ENCODE assay signal across 27 mouse cellular contexts in the genomic region with DNA sequence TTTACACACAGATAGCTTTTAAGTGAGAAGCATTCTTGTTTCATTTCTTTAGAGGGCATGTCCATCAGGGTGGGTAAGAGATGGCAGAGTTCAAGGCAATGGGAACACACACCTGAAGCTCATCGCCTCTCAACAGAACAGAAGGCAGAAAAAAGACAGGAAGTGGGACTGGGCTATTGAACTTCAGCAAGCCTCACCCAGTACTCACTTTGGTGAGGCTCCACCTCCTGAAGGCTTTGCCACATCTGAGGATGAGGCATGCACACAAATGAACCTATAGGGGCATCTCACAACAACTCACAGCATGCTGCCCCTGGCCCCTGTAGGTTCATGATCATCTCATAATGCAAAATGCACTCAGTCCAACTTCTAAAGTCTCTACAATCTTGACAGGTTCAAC. TPM values are rescaled to one million over a fixed set of nuclear protein-coding genes. Genes with fewer than 3 reads are reported as not detected.
DNase-seq lines count a peak whose midpoint lies in the region; ATAC-seq and TF ChIP-seq lines count a peak whose summit lies in the region.
"Had no signal": no experiment of that assay in that cellular context is flagged by ENCODE, and none has a peak within 500 bp of the region (broad histone marks: within the 10 kb centered on the region; RNA-seq: fewer than 3 reads in every experiment).

No protein-coding gene starts in this region.

- H3K9ac ChIP-seq in heart, embryonic 12.5 days: no peak overlapping the region
- no peak overlapping the region for H3K9ac ChIP-seq in hindbrain, postnatal 0 days (replicated peaks; ENCODE audit: low read length)
- H3K9ac ChIP-seq: forebrain, embryonic 13.5 days; hindbrain, embryonic 13.5 days; limb, embryonic 15.5 days; liver, embryonic 13.5 days; neural tube, embryonic 15.5 days had no signal

- no peaks in the 10 kb centered on the region for H3K36me3 ChIP-seq in heart, embryonic 12.5 days
- H3K36me3 ChIP-seq in thymus, adult 2 months (ENCODE audit: control insufficient read depth, insufficient read depth, low read length): no peaks in the 10 kb centered on the region
- H3K36me3 ChIP-seq in hindbrain, postnatal 0 days (ENCODE audit: insufficient read depth, low read length): no peaks in the 10 kb centered on the region
- H3K36me3 ChIP-seq: hindbrain, embryonic 13.5 days; limb, embryonic 10.5 days; limb, embryonic 15.5 days; liver, embryonic 13.5 days; neural tube, embryonic 15.5 days had no signal

- peaks cover 32% of the 10 kb centered on the region for H3K27me3 ChIP-seq in heart, embryonic 12.5 days (replicated peaks)
- no peaks in the 10 kb centered on the region for H3K27me3 ChIP-seq in thymus, adult 2 months (ENCODE audit: control insufficient read depth, insufficient read depth, low read length)
- H3K27me3 ChIP-seq in hindbrain, postnatal 0 days (ENCODE audit: insufficient read depth, low read length): no peaks in the 10 kb centered on the region
- H3K27me3 ChIP-seq in cerebellum, adult 2 months (ENCODE audit: control insufficient read depth, insufficient read depth, low read length): no peaks in the 10 kb centered on the region
- H3K27me3 ChIP-seq: forebrain, embryonic 13.5 days; hindbrain, embryonic 13.5 days; limb, embryonic 15.5 days; liver, embryonic 13.5 days; neural tube, embryonic 15.5 days had no signal

- no peak overlapping the region for H3K4me2 ChIP-seq in heart, embryonic 12.5 days
- no peak overlapping the region for H3K4me2 ChIP-seq in hindbrain, postnatal 0 days (ENCODE audit: low read depth, low read length)
- H3K4me2 ChIP-seq: forebrain, embryonic 13.5 days; heart, embryonic 11.5 days; hindbrain, embryonic 13.5 days; limb, embryonic 15.5 days; liver, embryonic 13.5 days; neural tube, embryonic 15.5 days had no signal

- WGBS in heart, embryonic 12.5 days: 89% methylated on average over 1 of the region's 1 CpGs
- WGBS in thymus, adult 2 months: 8% methylated on average over 1 of the region's 1 CpGs
- 96% methylated on average over 1 of the region's 1 CpGs for WGBS in hindbrain, postnatal 0 days
- WGBS in cerebellum, adult 2 months: 100% methylated on average over 1 of the region's 1 CpGs

- H3K4me3 ChIP-seq in heart, embryonic 12.5 days: no peak overlapping the region
- H3K4me3 ChIP-seq in thymus, adult 2 months (ENCODE audit: control insufficient read depth, insufficient read depth, low read length): no peak overlapping the region
- no peak overlapping the region for H3K4me3 ChIP-seq in hindbrain, postnatal 0 days (ENCODE audit: low read length)
- H3K4me3 ChIP-seq in cerebellum, adult 2 months (replicated peaks; ENCODE audit: insufficient read depth, low read depth, low read length): no peak overlapping the region
- H3K4me3 ChIP-seq: forebrain, embryonic 13.5 days; hindbrain, embryonic 13.5 days; limb, embryonic 10.5 days; limb, embryonic 15.5 days; liver, embryonic 13.5 days; neural tube, embryonic 15.5 days had no signal

- no peak overlapping the region for H3K27ac ChIP-seq in heart, embryonic 12.5 days (ENCODE audit: poor library complexity, severe bottlenecking)
- H3K27ac ChIP-seq in thymus, adult 2 months (ENCODE audit: control insufficient read depth, insufficient read depth, low read length): 0 out of 2 replicates have a peak overlapping the region, but pooled peaks have one; percentile 22
- H3K27ac ChIP-seq in hindbrain, postnatal 0 days: no peak overlapping the region
- no peak overlapping the region for H3K27ac ChIP-seq in cerebellum, adult 2 months (ENCODE audit: insufficient read depth, low read length)
- H3K27ac ChIP-seq: forebrain, embryonic 13.5 days; hindbrain, embryonic 13.5 days; kidney, postnatal 0 days; limb, embryonic 10.5 days; limb, embryonic 15.5 days; liver, embryonic 13.5 days; neural tube, embryonic 15.5 days had no signal

- no peaks in the 10 kb centered on the region for H3K9me3 ChIP-seq in heart, embryonic 12.5 days (replicated peaks)
- H3K9me3 ChIP-seq in hindbrain, postnatal 0 days (ENCODE audit: low read length): no peaks in the 10 kb centered on the region
- H3K9me3 ChIP-seq: forebrain, embryonic 13.5 days; hindbrain, embryonic 13.5 days; limb, embryonic 10.5 days; limb, embryonic 15.5 days; liver, embryonic 13.5 days; neural tube, embryonic 15.5 days had no signal

- no peak for TF ChIP-seq CTCF in thymus, adult 2 months (IDR thresholded peaks at IDR 0.05; ENCODE audit: borderline replicate concordance, control insufficient read depth, extremely low read depth, insufficient read depth, low read length, poor library complexity)
- TF ChIP-seq CTCF in hindbrain, postnatal 0 days (IDR thresholded peaks at IDR 0.05; ENCODE audit: low read depth): no peak
- no peak for TF ChIP-seq CTCF in cerebellum, adult 2 months (IDR thresholded peaks at IDR 0.05; ENCODE audit: borderline replicate concordance, insufficient read depth, low read depth, low read length)

- ATAC-seq in heart, embryonic 12.5 days (ENCODE audit: insufficient number of reproducible peaks, low FRiP score): no peak
- no peak for ATAC-seq in hindbrain, postnatal 0 days
- ATAC-seq: forebrain, embryonic 13.5 days; lung, postnatal 0 days had no signal

- TF ChIP-seq POLR2A in thymus, adult 2 months (IDR thresholded peaks at IDR 0.05; ENCODE audit: control insufficient read depth, extremely low read depth, insufficient read depth, low read length, poor library complexity): no peak
- TF ChIP-seq POLR2A in cerebellum, adult 2 months (IDR thresholded peaks at IDR 0.05; ENCODE audit: borderline replicate concordance, insufficient read depth, low read length): no peak

- peak; percentile 50 for DNase-seq in heart, adult 11 months
- DNase-seq in induced T-regulatory cell, adult 2 months (ENCODE audit: low read depth): peak; percentile 15
- peak; percentile 73 for DNase-seq in thymus, adult 2 months
- peak; percentile 67 to 80 for DNase-seq in thymus, postnatal 36 days
- no peak for DNase-seq in spleen, adult 18-20 months
- DNase-seq in hindbrain, postnatal 0 days (ENCODE audit: low spot score): no peak
- DNase-seq in cerebellum, adult 2 months: no peak
- DNase-seq: adrenal gland, postnatal 10 days; cerebellum, adult 11-12 months; cerebellum, postnatal 14 days; gastrocnemius, postnatal 14 days; heart, postnatal 4 days; kidney, adult 8-10 months; layer of hippocampus, postnatal 36 days; liver, embryonic 13.5 days; lung, adult 18-20 months; midbrain, embryonic 14.5 days; right cerebral cortex, postnatal 4 days had no signal

- H3K4me1 ChIP-seq in heart, embryonic 12.5 days (replicated peaks): no peaks in the 10 kb centered on the region
- H3K4me1 ChIP-seq in thymus, adult 2 months (replicated peaks; ENCODE audit: control insufficient read depth, insufficient read depth, low read length): peaks cover 17% of the 10 kb centered on the region
- no peaks in the 10 kb centered on the region for H3K4me1 ChIP-seq in hindbrain, postnatal 0 days (ENCODE audit: insufficient read depth, low read length)
- no peaks in the 10 kb centered on the region for H3K4me1 ChIP-seq in cerebellum, adult 2 months (ENCODE audit: control insufficient read depth, insufficient read depth, low read length)
- H3K4me1 ChIP-seq: liver, embryonic 13.5 days; neural tube, embryonic 15.5 days had no signal

RNA-seq across cellular contexts. Expression of a gene that starts 19.5 kb away (rescaled TPM):
- 5.2 and 5.4 TPM in 2 replicates for polyA plus RNA-seq in heart, embryonic 12.5 days (2016; fragmentation: Nextera tagmentation; extraction: Ambion mirVana)
- 22.8 TPM in 2 replicates for polyA plus RNA-seq in thymus, adult 2 months (2012; rRNA removed)
- 19.7 and 22.6 TPM in 2 replicates for total RNA-seq in hindbrain, postnatal 0 days (2014; rRNA removed)
- polyA plus RNA-seq in hindbrain, postnatal 0 days (2015; fragmentation: Nextera tagmentation; extraction: Ambion mirVana): 3.8 and 4.1 TPM in 2 replicates
- 32.8 and 33.0 TPM in 2 replicates for polyA plus RNA-seq in cerebellum, adult 2 months (2012; rRNA removed)

Comparison
In these comparisons a context has a peak if more than half of its experiments do, and no peak if none do; other contexts are left out.
1. DNase-seq: peak in heart, adult 11 months (single experiment), induced T-regulatory cell, adult 2 months (single experiment), thymus, adult 2 months (single experiment) and thymus, postnatal 36 days (2 of 2); none in spleen, adult 18-20 months (0 of 2), hindbrain, postnatal 0 days (single experiment) and cerebellum, adult 2 months (0 of 2).